Mouse (Mus musculus) embryonic facial prominence, embryonic 11.5 days (tissue): ENCODE data around the gene Cblb. TPM values are rescaled to one million over a fixed set of nuclear protein-coding genes. Genes with fewer than 3 reads are reported as not detected.
A peak's percentile ranks its signal among the peaks of the same experiment; 100 is the strongest.

Source experiments
- ATAC-seq: fragments of 200-750 bp; cut with Nextera tagmentation; replicated peaks from 2 replicates; pipeline ENCODE4 v1.8.0; 2017; ENCODE audit warnings: low read depth; ENCODE audit not compliant: insufficient number of reproducible peaks, low FRiP score, low TSS enrichment
- DNase-seq: peaks from one replicate; pipeline ENCODE4 v3.0.0-alpha.2; 2015; ENCODE audit warnings: low spot score
- H3K27ac ChIP-seq: fragments of 300-500 bp; sonication (generic); replicated peaks from 2 replicates; pipeline ENCODE4 v1.5.1; 2014; ENCODE audit warnings: mild to moderate bottlenecking, low read depth, low read length, control low read depth
- H3K27me3 ChIP-seq: fragments of 300-500 bp; sonication (generic); 2 replicates; pipeline ENCODE4 v1.6.1; 2014; ENCODE audit warnings: mild to moderate bottlenecking, low read length, moderate library complexity, mixed read lengths; ENCODE audit not compliant: control insufficient read depth, insufficient read depth
- H3K36me3 ChIP-seq: fragments of 300-500 bp; sonication (generic); replicated peaks from 2 replicates; pipeline ENCODE4 v1.6.1; 2014; ENCODE audit warnings: low read depth, mild to moderate bottlenecking, low read length, moderate library complexity, mixed read lengths; ENCODE audit not compliant: control insufficient read depth, insufficient read depth
- H3K4me1 ChIP-seq: fragments of 300-500 bp; sonication (generic); 2 replicates; pipeline ENCODE4 v1.6.1; 2014; ENCODE audit warnings: low read length, mixed read lengths; ENCODE audit not compliant: control insufficient read depth, insufficient read depth
- H3K4me2 ChIP-seq: fragments of 300-500 bp; sonication (generic); 2 replicates; pipeline ENCODE4 v1.6.1; 2014; ENCODE audit warnings: low read depth, mild to moderate bottlenecking, control low read depth, low read length, moderate library complexity
- H3K4me3 ChIP-seq: fragments of 300-500 bp; sonication (generic); 2 replicates; pipeline ENCODE4 v1.5.1; 2014; ENCODE audit warnings: low read depth, low read length, control low read depth
- H3K9ac ChIP-seq: fragments of 300-500 bp; sonication (generic); replicated peaks from 2 replicates; pipeline ENCODE4 v1.6.1; 2014; ENCODE audit warnings: mild to moderate bottlenecking, control low read depth, low read length
- H3K9me3 ChIP-seq: fragments of 300-500 bp; sonication (generic); replicated peaks from 2 replicates; pipeline ENCODE4 v1.6.1; 2016; ENCODE audit warnings: mild to moderate bottlenecking, low read length, inconsistent platforms, mixed read lengths; ENCODE audit not compliant: control insufficient read depth
- WGBS: fragments of 180-500 bp; shearing (Covaris S2); extraction: QIAGEN DNeasy Blood & Tissue Kit; methylation state at CpG from one replicate; pipeline ENCODE4 v1.1.7; 2014; 5-methylcytosine and 5-hydroxymethylcytosine counted together
- polyA plus RNA-seq: library from polyadenylated mRNA; unstranded; fragments of >200 nt; fragmentation: Nextera tagmentation; extraction: Ambion mirVana; gene quantifications from 2 replicates; pipeline ENCODE4 v1.2.1, GENCODE M21; 2014

Cblb gene
- polyA plus RNA-seq, 1 experiment from 2014 or later, result 30.0 TPM

DNA sequence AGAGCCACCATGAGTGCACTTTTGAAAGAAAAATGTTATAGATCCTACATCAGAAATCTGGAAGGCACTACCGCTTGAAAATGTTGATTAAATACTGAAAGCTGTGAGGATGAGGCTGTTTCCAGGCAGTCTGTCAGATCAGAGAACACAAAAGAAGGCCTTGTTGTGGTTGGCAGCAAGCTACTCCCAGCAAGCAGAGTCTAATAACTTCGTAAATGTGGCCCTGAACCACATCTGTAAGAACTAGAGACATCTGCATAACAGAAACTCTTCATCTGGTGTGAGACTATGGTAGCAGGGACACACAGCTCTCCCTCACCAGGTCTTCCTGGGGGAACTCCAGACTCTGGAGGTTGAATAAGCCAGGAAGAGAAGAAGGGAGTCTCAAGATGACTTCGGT, 24.0 kb upstream of the Cblb start:
- H3K4me1 ChIP-seq, result no peaks in the 10 kb centered on the region
- DNase-seq (no peak), ATAC-seq (no peak)
- H3K4me2 ChIP-seq, result no peak overlapping the region
- H3K27ac ChIP-seq, result no peak overlapping the region
- H3K27me3 ChIP-seq, result no peaks in the 10 kb centered on the region
- no peak overlapping the region for H3K9ac ChIP-seq
- no peaks in the 10 kb centered on the region for H3K9me3 ChIP-seq
- H3K36me3 ChIP-seq, result no peaks in the 10 kb centered on the region
- H3K4me3 ChIP-seq, result no peak overlapping the region
- 70% methylated on average over 3 of the region's 3 CpGs for WGBS

DNA sequence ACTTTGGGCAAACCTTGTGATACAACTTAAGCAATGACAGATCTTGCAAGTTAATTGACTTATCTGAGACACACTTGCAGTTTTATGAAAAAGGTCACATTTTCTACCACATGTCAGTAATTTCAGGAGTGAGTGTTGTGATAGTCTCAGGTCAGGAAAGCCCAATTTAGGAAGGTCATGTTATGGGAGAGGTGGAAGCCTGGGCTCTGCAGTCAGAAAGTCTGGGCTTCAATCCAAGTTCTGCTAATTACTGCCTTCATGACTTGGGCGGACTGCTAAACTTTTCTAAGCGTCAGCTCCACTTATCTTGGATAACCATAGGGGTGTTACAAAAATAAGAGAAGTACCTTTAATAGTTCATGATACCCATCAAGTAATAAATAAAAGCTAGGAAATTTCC, 22.6 kb upstream of the Cblb start:
- WGBS, result 39% methylated on average over 2 of the region's 2 CpGs

DNA sequence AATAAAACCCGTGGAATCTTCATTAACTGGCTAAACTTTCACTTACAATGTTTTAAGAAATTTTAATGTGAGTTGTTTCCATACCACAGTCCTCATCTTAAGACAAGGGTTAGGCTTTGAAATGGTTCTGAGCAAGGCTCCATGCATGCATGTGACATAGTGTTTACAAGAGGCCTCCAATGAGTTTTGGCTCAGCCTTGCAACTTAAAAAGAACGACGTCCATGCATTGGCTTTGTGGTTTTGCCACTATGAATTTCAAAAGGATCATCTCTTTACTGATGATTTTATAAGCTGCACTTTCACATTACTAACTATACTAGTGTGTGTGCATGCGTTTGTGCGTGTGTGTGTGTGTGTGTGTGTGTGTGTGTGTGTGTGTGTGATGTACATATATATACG, 21.6 kb upstream of the Cblb start:
- no peak overlapping the region for H3K4me3 ChIP-seq
- WGBS, result 87% methylated on average over 6 of the region's 6 CpGs
- H3K27ac ChIP-seq, result no peak overlapping the region
- DNase-seq (no peak), ATAC-seq (no peak)
- H3K9me3 ChIP-seq, result no peaks in the 10 kb centered on the region
- no peak overlapping the region for H3K4me2 ChIP-seq
- H3K4me1 ChIP-seq, result no peaks in the 10 kb centered on the region
- H3K27me3 ChIP-seq, result no peaks in the 10 kb centered on the region
- no peak overlapping the region for H3K9ac ChIP-seq
- H3K36me3 ChIP-seq, result no peaks in the 10 kb centered on the region

More for the DNA sequence above, 22.6 kb upstream of the Cblb start:
- Histone ChIP-seq H3K4me2 (no peak overlapping the region), H3K4me3 (no peak overlapping the region), H3K9ac (no peak overlapping the region), H3K36me3 (no peaks in the 10 kb centered on the region), H3K9me3 (no peaks in the 10 kb centered on the region), H3K4me1 (no peaks in the 10 kb centered on the region), H3K27me3 (no peaks in the 10 kb centered on the region), H3K27ac (no peak overlapping the region)
- DNase-seq (peak; percentile 29), ATAC-seq (no peak)

DNA sequence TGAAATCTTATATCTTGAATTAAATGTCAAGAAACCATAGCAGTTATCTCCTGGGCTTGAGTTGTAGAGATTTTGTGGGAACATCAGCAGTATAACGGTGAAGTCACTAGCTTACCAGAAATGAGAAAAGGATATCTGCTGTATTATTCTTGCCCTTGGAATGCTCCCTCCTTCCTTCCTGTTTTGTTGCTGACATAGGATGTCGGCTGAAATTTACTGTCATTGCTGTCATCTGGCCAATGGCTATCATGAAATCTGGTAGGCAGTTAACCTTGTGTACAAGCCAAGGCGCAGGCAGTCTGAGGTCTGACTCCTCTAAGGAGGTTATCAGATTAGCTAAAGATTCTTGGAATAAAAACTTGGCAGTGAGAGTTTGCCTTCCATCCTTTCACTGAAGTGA, 18.0 kb upstream of the Cblb start:
- Histone ChIP-seq H3K9me3 (no peaks in the 10 kb centered on the region), H3K9ac (no peak overlapping the region), H3K4me3 (no peak overlapping the region), H3K36me3 (no peaks in the 10 kb centered on the region), H3K27ac (no peak overlapping the region), H3K4me1 (no peaks in the 10 kb centered on the region), H3K27me3 (no peaks in the 10 kb centered on the region), H3K4me2 (no peak overlapping the region)
- 81% methylated on average over 3 of the region's 3 CpGs for WGBS
- DNase-seq (no peak), ATAC-seq (no peak)

DNA sequence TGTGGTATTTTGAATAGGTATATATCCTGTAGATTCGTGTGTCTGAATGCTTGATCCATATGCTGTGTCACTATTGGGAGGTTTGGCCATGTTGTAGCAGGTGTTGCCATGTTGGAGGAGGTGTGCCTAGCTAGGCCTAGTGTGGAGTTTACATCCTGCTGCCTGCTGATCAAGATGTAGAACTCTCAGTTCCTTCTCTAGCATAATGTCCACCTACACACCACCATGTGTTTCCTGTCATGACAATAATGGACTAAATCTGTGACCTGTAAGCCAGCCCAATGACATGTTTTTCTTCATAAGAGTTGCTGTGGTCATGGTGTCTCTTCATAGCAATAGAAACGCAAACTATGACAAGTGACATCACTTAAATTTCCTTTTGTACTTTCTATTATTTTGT, 17.2 kb upstream of the Cblb start:
- H3K36me3 ChIP-seq, result no peaks in the 10 kb centered on the region
- H3K27me3 ChIP-seq, result no peaks in the 10 kb centered on the region
- 76% methylated on average over 2 of the region's 2 CpGs for WGBS
- no peak for DNase-seq
- no peaks in the 10 kb centered on the region for H3K4me1 ChIP-seq
- no peak overlapping the region for H3K4me2 ChIP-seq
- no peaks in the 10 kb centered on the region for H3K9me3 ChIP-seq
- H3K27ac ChIP-seq, result no peak overlapping the region
- no peak overlapping the region for H3K4me3 ChIP-seq
- no peak overlapping the region for H3K9ac ChIP-seq
- ATAC-seq, result no peak

DNA sequence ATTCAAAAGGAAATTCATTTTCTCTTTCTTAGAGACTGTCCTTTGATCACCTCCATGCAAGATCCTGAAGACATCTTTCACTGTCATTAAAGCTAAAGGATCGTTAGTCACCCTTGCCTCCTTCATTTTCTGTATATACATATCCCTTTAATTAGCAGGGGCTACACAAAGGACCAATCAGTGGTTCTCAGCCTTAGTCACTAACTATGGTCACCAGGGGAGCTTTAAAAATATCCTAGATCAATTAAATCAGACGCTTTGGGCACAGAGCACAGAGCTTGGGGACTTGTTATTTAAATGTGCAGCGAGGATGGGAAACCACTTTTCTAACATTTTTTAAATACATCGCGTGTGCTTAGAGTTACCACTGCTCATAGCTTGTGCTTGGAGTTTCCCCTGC, 7.6 kb upstream of the Cblb start:
- Histone ChIP-seq H3K9ac (no peak overlapping the region), H3K4me3 (no peak overlapping the region), H3K27me3 (no peaks in the 10 kb centered on the region), H3K4me2 (no peak overlapping the region), H3K36me3 (no peaks in the 10 kb centered on the region), H3K27ac (no peak overlapping the region), H3K9me3 (no peaks in the 10 kb centered on the region), H3K4me1 (no peaks in the 10 kb centered on the region)
- DNase-seq, result no peak
- 73% methylated on average over 5 of the region's 5 CpGs for WGBS
- ATAC-seq, result no peak

DNA sequence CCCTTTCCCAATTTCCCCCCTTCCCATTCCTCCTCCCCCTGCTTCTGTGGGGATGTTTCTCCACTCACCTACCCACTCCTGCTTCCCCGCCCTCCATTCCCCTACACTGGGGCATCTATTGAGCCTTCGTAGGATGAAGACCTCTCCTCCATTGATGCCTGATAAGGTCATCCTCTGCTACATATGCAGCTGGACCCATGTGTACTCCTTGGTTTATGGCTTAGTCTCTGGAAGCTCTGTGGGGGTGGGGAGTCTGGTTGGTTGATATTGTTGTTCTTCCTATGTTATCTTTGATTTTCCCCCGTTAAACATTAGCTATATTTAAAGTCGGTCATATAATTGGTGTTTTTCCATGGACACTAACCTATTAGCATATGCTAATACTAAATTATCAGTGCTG, 3.7 kb upstream of the Cblb start:
- Histone ChIP-seq H3K27me3 (no peaks in the 10 kb centered on the region), H3K4me1 (no peaks in the 10 kb centered on the region), H3K9me3 (no peaks in the 10 kb centered on the region), H3K4me3 (no peak overlapping the region), H3K9ac (no peak overlapping the region), H3K4me2 (no peak overlapping the region), H3K36me3 (no peaks in the 10 kb centered on the region), H3K27ac (no peak overlapping the region)
- WGBS, result 91% methylated on average over 4 of the region's 4 CpGs
- DNase-seq (no peak), ATAC-seq (no peak)

DNA sequence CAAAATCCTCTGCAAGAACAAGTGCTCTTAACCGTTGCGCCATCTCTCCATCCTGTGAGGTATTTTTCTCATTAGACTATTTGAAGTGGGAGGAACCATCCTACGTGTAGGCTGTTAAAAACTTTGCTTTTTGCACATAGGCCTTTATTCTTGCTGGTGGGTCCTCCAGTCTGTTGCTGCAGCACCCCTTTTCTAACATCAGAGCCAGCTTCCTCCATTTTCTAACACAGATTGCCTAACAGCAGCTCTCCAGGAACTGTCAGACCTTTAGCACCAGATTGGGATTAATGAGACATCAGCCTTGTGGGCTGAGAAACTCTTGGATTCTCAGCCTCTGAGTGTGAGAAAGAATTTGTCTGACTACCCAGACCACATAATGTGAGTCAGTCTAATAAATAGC, 2.0 kb upstream of the Cblb start:
- H3K4me2 ChIP-seq, result no peak overlapping the region
- no peak overlapping the region for H3K27ac ChIP-seq
- H3K4me3 ChIP-seq, result no peak overlapping the region
- H3K9ac ChIP-seq, result no peak overlapping the region
- H3K9me3 ChIP-seq, result no peaks in the 10 kb centered on the region
- no peaks in the 10 kb centered on the region for H3K27me3 ChIP-seq
- H3K4me1 ChIP-seq, result no peaks in the 10 kb centered on the region
- ATAC-seq (no peak), DNase-seq (no peak)
- WGBS, result 85% methylated on average over 3 of the region's 3 CpGs
- no peaks in the 10 kb centered on the region for H3K36me3 ChIP-seq
